Mouse (Mus musculus): Measurements from ENCODE around the gene Plekhm3. TPM values are rescaled to one million over a fixed set of nuclear protein-coding genes. Genes with fewer than 3 reads are reported as not detected.
A peak's percentile ranks its signal among the peaks of the same experiment; 100 is the strongest.

Gene Plekhm3
- polyA plus RNA-seq (2014; fragmentation: Nextera tagmentation; extraction: Ambion mirVana) = 4.8 and 7.9 TPM in 2 replicates

DNA sequence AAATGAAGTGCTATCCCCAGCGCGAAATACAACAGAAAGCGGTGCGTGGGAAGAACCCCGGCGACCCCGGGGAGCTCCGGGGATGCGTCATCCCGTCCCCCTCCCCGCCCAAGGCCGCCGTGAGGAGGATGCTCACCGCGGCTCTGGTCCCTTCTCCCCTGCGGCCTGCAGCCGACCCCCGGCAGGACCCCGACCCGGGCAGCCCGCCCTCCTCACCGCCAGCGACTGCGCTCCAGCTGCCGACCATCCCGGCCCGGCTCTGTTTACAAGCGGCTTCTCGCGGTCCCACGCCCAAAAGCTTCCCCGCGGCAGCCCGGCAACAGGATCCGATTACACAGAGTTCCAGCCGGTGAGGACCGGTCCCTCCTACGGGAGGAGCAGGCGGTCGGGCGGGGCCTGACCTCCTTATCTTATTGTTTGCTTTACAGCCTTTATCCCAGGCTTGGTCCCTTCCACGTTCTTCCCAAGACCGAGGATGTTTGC lies at the start of gene Plekhm3:
Gene Plekhm3, minus strand, starts transcription at position 346 of the 483 bp plus-strand sequence.
- H3K4me3 ChIP-seq (ENCODE audit: low read depth, low read length) = peak within 1 kb of the TSS; percentile 78
- H3K9me3 ChIP-seq (replicated peaks; ENCODE audit: control insufficient read depth, low read length) = no peaks in the 10 kb centered on the region
- peak within 1 kb of the TSS; percentile 95 for H3K9ac ChIP-seq (ENCODE audit: low read length)
- ATAC-seq = peak; percentile 95
- no peaks in the 10 kb centered on the region for H3K27me3 ChIP-seq (replicated peaks; ENCODE audit: control insufficient read depth, insufficient read depth, low read length)
- 0% methylated on average over 42 of the region's 43 CpGs for WGBS
- H3K27ac ChIP-seq (ENCODE audit: low read depth, low read length) = peak within 1 kb of the TSS; percentile 77
- peak within 1 kb of the TSS; percentile 56 for H3K4me2 ChIP-seq (ENCODE audit: low read length)
- H3K36me3 ChIP-seq (ENCODE audit: control insufficient read depth, insufficient read depth, low read length) = no peaks in the 10 kb centered on the region
- H3K4me1 ChIP-seq (ENCODE audit: control insufficient read depth, insufficient read depth, low read length) = peaks cover 2% of the 10 kb centered on the region; the same call in 1 of the 2 replicates
- peak; percentile 82 for DNase-seq (ENCODE audit: low spot score)

DNA sequence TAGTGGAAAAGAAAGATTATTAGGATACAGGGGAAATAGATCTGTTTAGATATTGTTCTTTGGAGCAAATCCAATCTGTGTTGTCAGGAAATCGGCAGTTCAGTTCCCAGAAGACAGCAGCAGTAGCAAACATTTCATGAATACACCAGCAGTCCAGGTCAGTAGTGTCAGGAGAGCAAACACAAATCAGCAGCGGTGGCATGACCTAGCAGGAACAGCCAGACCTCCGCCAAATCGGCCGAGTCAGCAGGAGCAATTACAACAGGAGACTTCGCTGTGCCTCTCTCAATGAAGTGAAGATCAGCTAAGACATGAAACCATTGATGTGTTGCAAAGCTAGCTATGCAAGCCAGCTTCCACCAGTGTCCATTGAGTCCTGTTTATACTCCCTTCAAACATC lies 49.0 kb upstream of the Plekhm3 start:
- ATAC-seq = no peak
- no peaks in the 10 kb centered on the region for H3K4me1 ChIP-seq (ENCODE audit: control insufficient read depth, insufficient read depth, low read length)
- H3K27ac ChIP-seq (ENCODE audit: low read depth, low read length) = no peak overlapping the region
- no peak for DNase-seq (ENCODE audit: low spot score)
- H3K4me3 ChIP-seq (ENCODE audit: low read depth, low read length) = no peak overlapping the region
- no peaks in the 10 kb centered on the region for H3K27me3 ChIP-seq (replicated peaks; ENCODE audit: control insufficient read depth, insufficient read depth, low read length)
- 94% methylated on average over 6 of the region's 6 CpGs for WGBS
- no peaks in the 10 kb centered on the region for H3K9me3 ChIP-seq (replicated peaks; ENCODE audit: control insufficient read depth, low read length)
- H3K4me2 ChIP-seq (ENCODE audit: low read length) = no peak overlapping the region
- H3K36me3 ChIP-seq (ENCODE audit: control insufficient read depth, insufficient read depth, low read length) = no peaks in the 10 kb centered on the region
- H3K9ac ChIP-seq (ENCODE audit: low read length) = no peak overlapping the region

- Histone ChIP-seq H3K9ac (ENCODE audit: low read length) (no peak overlapping the region), H3K9me3 (replicated peaks; ENCODE audit: control insufficient read depth, low read length) (no peaks in the 10 kb centered on the region), H3K27ac (ENCODE audit: low read depth, low read length) (no peak overlapping the region), H3K36me3 (ENCODE audit: control insufficient read depth, insufficient read depth, low read length) (no peaks in the 10 kb centered on the region), H3K4me2 (ENCODE audit: low read length) (no peak overlapping the region), H3K27me3 (replicated peaks; ENCODE audit: control insufficient read depth, insufficient read depth, low read length) (no peaks in the 10 kb centered on the region), H3K4me1 (ENCODE audit: control insufficient read depth, insufficient read depth, low read length) (no peaks in the 10 kb centered on the region), H3K4me3 (ENCODE audit: low read depth, low read length) (no peak overlapping the region)
- DNase-seq (ENCODE audit: low spot score) = no peak
- no peak for ATAC-seq
- 89% methylated on average over 4 of the region's 4 CpGs for WGBS
Measured at GRCm38 (mm10) chr1:65004526-65004925, 47.9 kb upstream of the Plekhm3 start.

DNA sequence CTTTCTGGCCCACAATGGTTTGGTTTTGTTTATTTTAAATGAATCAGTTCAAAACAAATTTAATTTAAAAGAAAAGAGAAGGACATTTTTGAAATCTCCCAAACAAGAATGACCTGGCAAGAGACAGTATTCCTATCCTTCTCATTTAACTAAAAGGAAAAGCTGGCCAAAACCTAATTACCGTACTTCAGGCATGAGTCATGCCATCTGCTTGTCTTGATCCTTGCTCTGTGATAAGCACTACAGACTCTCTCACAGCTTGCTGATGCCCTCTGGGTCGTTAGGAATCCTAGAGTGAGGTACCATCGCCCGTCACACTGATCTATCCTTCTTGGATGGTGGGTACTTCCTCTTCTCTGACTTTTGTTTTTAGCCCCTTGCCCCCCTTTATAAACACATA lies 36.6 kb upstream of the Plekhm3 start:
- DNase-seq (ENCODE audit: low spot score) (peak; percentile 17), ATAC-seq (no peak)
- Histone ChIP-seq H3K9me3 (replicated peaks; ENCODE audit: control insufficient read depth, low read length) (no peaks in the 10 kb centered on the region), H3K27me3 (replicated peaks; ENCODE audit: control insufficient read depth, insufficient read depth, low read length) (no peaks in the 10 kb centered on the region), H3K9ac (ENCODE audit: low read length) (no peak overlapping the region), H3K4me3 (ENCODE audit: low read depth, low read length) (no peak overlapping the region), H3K4me2 (ENCODE audit: low read length) (no peak overlapping the region), H3K27ac (ENCODE audit: low read depth, low read length) (no peak overlapping the region), H3K4me1 (ENCODE audit: control insufficient read depth, insufficient read depth, low read length) (no peaks in the 10 kb centered on the region), H3K36me3 (ENCODE audit: control insufficient read depth, insufficient read depth, low read length) (no peaks in the 10 kb centered on the region)
- 69% methylated on average over 4 of the region's 4 CpGs for WGBS

DNA sequence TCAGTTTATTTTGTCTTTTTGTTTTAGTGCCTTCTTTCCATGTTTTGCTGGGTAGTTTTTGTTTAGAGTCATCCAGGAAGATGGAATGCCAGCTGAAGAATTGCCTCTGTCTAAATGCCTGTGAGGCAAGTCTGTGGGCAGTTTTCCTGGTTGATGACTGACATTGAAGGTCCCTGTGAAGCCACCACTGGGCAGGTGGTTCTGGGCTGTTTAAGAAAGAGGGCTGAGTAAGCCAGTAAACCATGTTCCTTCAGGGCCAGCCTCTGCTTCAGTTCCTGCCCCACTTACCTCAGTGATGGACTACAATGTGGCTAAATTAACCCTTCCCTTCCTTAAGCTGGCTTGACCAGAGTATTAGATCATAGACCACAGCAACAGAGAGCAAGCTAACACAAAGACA lies 31.6 kb upstream of the Plekhm3 start:
- Histone ChIP-seq H3K9ac (ENCODE audit: low read length) (no peak overlapping the region), H3K36me3 (ENCODE audit: control insufficient read depth, insufficient read depth, low read length) (no peaks in the 10 kb centered on the region), H3K4me3 (ENCODE audit: low read depth, low read length) (no peak overlapping the region), H3K4me1 (ENCODE audit: control insufficient read depth, insufficient read depth, low read length) (no peaks in the 10 kb centered on the region), H3K9me3 (replicated peaks; ENCODE audit: control insufficient read depth, low read length) (no peaks in the 10 kb centered on the region), H3K4me2 (ENCODE audit: low read length) (no peak overlapping the region), H3K27ac (ENCODE audit: low read depth, low read length) (no peak overlapping the region), H3K27me3 (replicated peaks; ENCODE audit: control insufficient read depth, insufficient read depth, low read length) (no peaks in the 10 kb centered on the region)
- ATAC-seq (no peak), DNase-seq (ENCODE audit: low spot score) (no peak)

DNA sequence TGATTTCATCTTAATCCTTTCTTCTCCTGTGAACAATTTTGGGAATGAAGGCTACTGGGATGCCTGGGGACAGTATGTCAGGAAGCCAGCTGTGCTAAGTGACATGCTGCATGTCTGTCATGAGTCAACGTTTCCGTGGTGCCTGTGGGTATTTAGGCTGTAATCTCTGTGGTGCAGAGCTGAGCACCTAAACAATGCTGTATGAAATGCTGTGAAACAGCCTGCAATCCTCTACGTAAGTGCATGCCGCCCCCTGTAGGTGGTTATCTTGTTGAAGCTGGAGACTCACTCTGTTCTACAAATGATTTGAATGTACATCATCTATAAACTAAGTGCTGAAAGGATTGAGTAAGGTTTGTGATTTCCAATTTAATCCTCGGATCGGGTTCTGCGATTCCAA lies 29.5 kb upstream of the Plekhm3 start:
- Histone ChIP-seq H3K36me3 (ENCODE audit: control insufficient read depth, insufficient read depth, low read length) (no peaks in the 10 kb centered on the region), H3K4me1 (ENCODE audit: control insufficient read depth, insufficient read depth, low read length) (no peaks in the 10 kb centered on the region), H3K9ac (ENCODE audit: low read length) (no peak overlapping the region), H3K27me3 (replicated peaks; ENCODE audit: control insufficient read depth, insufficient read depth, low read length) (no peaks in the 10 kb centered on the region), H3K4me3 (ENCODE audit: low read depth, low read length) (no peak overlapping the region), H3K9me3 (replicated peaks; ENCODE audit: control insufficient read depth, low read length) (no peaks in the 10 kb centered on the region), H3K4me2 (ENCODE audit: low read length) (no peak overlapping the region), H3K27ac (ENCODE audit: low read depth, low read length) (no peak overlapping the region)
- peak; percentile 84 for DNase-seq (ENCODE audit: low spot score)
- WGBS = 38% methylated on average over 7 of the region's 7 CpGs
- ATAC-seq = peak; percentile 60; the same call in 1 of the 2 replicates

GRCm38 (mm10) chr1:64983247-64983646 lies 26.6 kb upstream of the Plekhm3 start:
- Histone ChIP-seq H3K4me3 (ENCODE audit: low read depth, low read length) (no peak overlapping the region), H3K9ac (ENCODE audit: low read length) (no peak overlapping the region), H3K9me3 (replicated peaks; ENCODE audit: control insufficient read depth, low read length) (no peaks in the 10 kb centered on the region), H3K4me1 (ENCODE audit: control insufficient read depth, insufficient read depth, low read length) (no peaks in the 10 kb centered on the region), H3K27me3 (replicated peaks; ENCODE audit: control insufficient read depth, insufficient read depth, low read length) (0 out of 2 replicates have a peak, but pooled peaks cover 6% of the 10 kb centered on the region), H3K36me3 (ENCODE audit: control insufficient read depth, insufficient read depth, low read length) (no peaks in the 10 kb centered on the region), H3K27ac (ENCODE audit: low read depth, low read length) (no peak overlapping the region), H3K4me2 (ENCODE audit: low read length) (no peak overlapping the region)
- 90% methylated on average over 3 of the region's 3 CpGs for WGBS
- DNase-seq (ENCODE audit: low spot score) (no peak), ATAC-seq (no peak)

- Histone ChIP-seq H3K9me3 (replicated peaks; ENCODE audit: control insufficient read depth, low read length) (no peaks in the 10 kb centered on the region), H3K27me3 (replicated peaks; ENCODE audit: control insufficient read depth, insufficient read depth, low read length) (peaks cover 28% of the 10 kb centered on the region), H3K36me3 (ENCODE audit: control insufficient read depth, insufficient read depth, low read length) (no peaks in the 10 kb centered on the region), H3K27ac (ENCODE audit: low read depth, low read length) (no peak overlapping the region), H3K9ac (ENCODE audit: low read length) (no peak overlapping the region), H3K4me3 (ENCODE audit: low read depth, low read length) (no peak overlapping the region), H3K4me2 (ENCODE audit: low read length) (no peak overlapping the region), H3K4me1 (ENCODE audit: control insufficient read depth, insufficient read depth, low read length) (peaks cover 6% of the 10 kb centered on the region)
- 79% methylated on average over 7 of the region's 7 CpGs for WGBS
- ATAC-seq = no peak
- no peak for DNase-seq (ENCODE audit: low spot score)
Measured at GRCm38 (mm10) chr1:64978321-64978799, 21.7 kb upstream of the Plekhm3 start.

- no peaks in the 10 kb centered on the region for H3K9me3 ChIP-seq (replicated peaks; ENCODE audit: control insufficient read depth, low read length)
- WGBS = 2% methylated on average over 7 of the region's 7 CpGs
- H3K4me1 ChIP-seq (ENCODE audit: control insufficient read depth, insufficient read depth, low read length) = peaks cover 6% of the 10 kb centered on the region
- DNase-seq (ENCODE audit: low spot score) = peak; percentile 81
- peak overlapping the region; percentile 2; the same call in 1 of the 2 replicates for H3K9ac ChIP-seq (ENCODE audit: low read length)
- H3K4me3 ChIP-seq (ENCODE audit: low read depth, low read length) = no peak overlapping the region
- peak overlapping the region; percentile 26 for H3K4me2 ChIP-seq (ENCODE audit: low read length)
- ATAC-seq = peak; percentile 88
- no peak overlapping the region for H3K27ac ChIP-seq (ENCODE audit: low read depth, low read length)
- H3K27me3 ChIP-seq (replicated peaks; ENCODE audit: control insufficient read depth, insufficient read depth, low read length) = peaks cover 36% of the 10 kb centered on the region
- H3K36me3 ChIP-seq (ENCODE audit: control insufficient read depth, insufficient read depth, low read length) = no peaks in the 10 kb centered on the region
Measured at GRCm38 (mm10) chr1:64975346-64975745, 18.7 kb upstream of the Plekhm3 start.
